ENCODE assay signal across 24 mouse cellular contexts in genomic region chr8:72112486-72112885, GRCm38 (mm10). TPM values are rescaled to one million over a fixed set of nuclear protein-coding genes. Genes with fewer than 3 reads are reported as not detected.
A peak's percentile ranks its signal among the peaks of the same experiment; 100 is the strongest.
DNase-seq lines count a peak whose midpoint lies in the region; ATAC-seq and TF ChIP-seq lines count a peak whose summit lies in the region.
"Had no signal": no experiment of that assay in that cellular context is flagged by ENCODE, and none has a peak within 500 bp of the region (broad histone marks: within the 10 kb centered on the region; RNA-seq: fewer than 3 reads in every experiment).

No protein-coding gene starts in this region.

- H3K9ac ChIP-seq in lung, postnatal 0 days (replicated peaks; ENCODE audit: low read depth) = no peak overlapping the region
- H3K9ac ChIP-seq: embryonic facial prominence, embryonic 15.5 days; forebrain, embryonic 12.5 days; limb, embryonic 13.5 days had no signal

- TF ChIP-seq EP300 in lung, postnatal 0 days (IDR thresholded peaks at IDR 0.05) = no peak

- H3K36me3 ChIP-seq in lung, postnatal 0 days (ENCODE audit: insufficient read depth, low read length) = no peaks in the 10 kb centered on the region
- H3K36me3 ChIP-seq: embryonic facial prominence, embryonic 15.5 days; forebrain, embryonic 12.5 days; heart, embryonic 10.5 days; limb, embryonic 13.5 days had no signal

- 66% methylated on average over 3 of the region's 3 CpGs for WGBS in lung, postnatal 0 days

- H3K4me2 ChIP-seq in lung, postnatal 0 days (replicated peaks; ENCODE audit: low read depth, low read length) = no peak overlapping the region
- H3K4me2 ChIP-seq: embryonic facial prominence, embryonic 15.5 days; forebrain, embryonic 12.5 days; limb, embryonic 13.5 days had no signal

- no peaks in the 10 kb centered on the region for H3K4me1 ChIP-seq in lung, postnatal 0 days (ENCODE audit: insufficient read depth, low read depth, low read length)
- H3K4me1 ChIP-seq: embryonic facial prominence, embryonic 15.5 days; forebrain, embryonic 12.5 days; heart, embryonic 10.5 days; limb, embryonic 13.5 days had no signal

- DNase-seq in gastrocnemius, adult 2 months = no peak
- no peak for DNase-seq in gastrocnemius, postnatal 4 days (ENCODE audit: low spot score in 2 of 2)
- no peak for DNase-seq in lung, postnatal 0 days (ENCODE audit: low spot score)
- DNase-seq in lung, postnatal 25 days (ENCODE audit: low spot score) = no peak
- peak; percentile 70 for DNase-seq in ES-CJ7 (ENCODE audit: low read depth, low spot score)
- peak; percentile 32 for DNase-seq in induced T-regulatory cell, adult 2 months (ENCODE audit: low read depth)
- DNase-seq in left cerebral cortex, adult 11 months (ENCODE audit: low spot score) = no peak
- no peak for DNase-seq in heart, adult 8-10 months (ENCODE audit: low spot score)
- DNase-seq: adrenal gland, postnatal 14 days; cerebellum, adult 9-10 months; heart, postnatal 14 days; lung, adult 2 months had no signal

- H3K9me3 ChIP-seq in lung, postnatal 0 days (ENCODE audit: low read length) = no peaks in the 10 kb centered on the region
- H3K9me3 ChIP-seq: embryonic facial prominence, embryonic 15.5 days; forebrain, embryonic 12.5 days; heart, embryonic 10.5 days; limb, embryonic 13.5 days had no signal

- no peak for ATAC-seq in lung, postnatal 0 days
- ATAC-seq: hindbrain, embryonic 16.5 days; midbrain, embryonic 16.5 days had no signal

- intact Hi-C loops in gastrocnemius, adult 2 months (cut with DNase I) = no loop called here

- H3K4me3 ChIP-seq in gastrocnemius, adult 2 months = no peak overlapping the region
- H3K4me3 ChIP-seq in lung, postnatal 0 days (ENCODE audit: low read depth, low read length) = no peak overlapping the region
- H3K4me3 ChIP-seq: embryonic facial prominence, embryonic 15.5 days; forebrain, embryonic 12.5 days; heart, embryonic 10.5 days; limb, embryonic 13.5 days had no signal

- H3K27me3 ChIP-seq in lung, postnatal 0 days (replicated peaks; ENCODE audit: insufficient read depth, low read length) = no peaks in the 10 kb centered on the region
- H3K27me3 ChIP-seq: embryonic facial prominence, embryonic 15.5 days; forebrain, embryonic 12.5 days; limb, embryonic 13.5 days had no signal

- peak; percentile 25; the same call in 1 of the 2 replicates for TF ChIP-seq CTCF in gastrocnemius, adult 2 months (IDR thresholded peaks at IDR 0.05)
- peak; percentile 18; the same call in 1 of the 2 replicates for TF ChIP-seq CTCF in lung, postnatal 0 days (IDR thresholded peaks at IDR 0.05)

- no peak overlapping the region for H3K27ac ChIP-seq in gastrocnemius, adult 2 months
- H3K27ac ChIP-seq in lung, postnatal 0 days (ENCODE audit: low read length) = no peak overlapping the region
- H3K27ac ChIP-seq: embryonic facial prominence, embryonic 15.5 days; forebrain, embryonic 12.5 days; heart, embryonic 10.5 days; limb, embryonic 13.5 days had no signal

RNA-seq across cellular contexts. Expression of gene Olfr374, which starts 5.6 kb away (rescaled TPM):
- total RNA-seq in gastrocnemius, adult 2 months (2021) = not detected
- total RNA-seq in gastrocnemius, postnatal 4 days (2021) = not detected
- polyA plus RNA-seq in lung, postnatal 0 days (2015; fragmentation: Nextera tagmentation; extraction: Ambion mirVana) = not detected in 2 replicates
- total RNA-seq in heart, adult 8-10 months (2022) = not detected
- total RNA-seq: adrenal gland, postnatal 14 days; heart, postnatal 14 days; layer of hippocampus, adult 18-20 months had no signal
- polyA plus RNA-seq: heart, embryonic 10.5 days; kidney, embryonic 14.5 days; limb, embryonic 13.5 days; lung, adult 2 months; neural tube, embryonic 11.5 days; urinary bladder, adult 2 months had no signal

RNA-seq across cellular contexts. Expression of gene Tpm4, which starts 22.3 kb away (rescaled TPM):
- 10 to 100 TPM; 22.2 to 44.0 TPM for total RNA-seq in gastrocnemius, adult 2 months (2021)
- 100 to 1,000 TPM; 205 to 209 TPM for total RNA-seq in gastrocnemius, postnatal 4 days (2021)
- polyA plus RNA-seq in lung, postnatal 0 days (2015; fragmentation: Nextera tagmentation; extraction: Ambion mirVana) = 585 and 648 TPM in 2 replicates
- total RNA-seq in heart, adult 8-10 months (2022) = 100 to 1,000 TPM in 1 of 4 experiments, 10 to 100 TPM in 3; 58.6 to 106 (median 81.9) TPM

RNA-seq across cellular contexts. Expression of gene Olfr373, which starts 29.5 kb away (rescaled TPM):
- not detected for total RNA-seq in gastrocnemius, adult 2 months (2021)
- not detected for total RNA-seq in gastrocnemius, postnatal 4 days (2021)
- not detected in 2 replicates for polyA plus RNA-seq in lung, postnatal 0 days (2015; fragmentation: Nextera tagmentation; extraction: Ambion mirVana)
- not detected for total RNA-seq in heart, adult 8-10 months (2022)
- total RNA-seq: adrenal gland, postnatal 14 days; heart, postnatal 14 days; layer of hippocampus, adult 18-20 months; left cerebral cortex, adult 8-10 months had no signal
- polyA plus RNA-seq: C2C12; forebrain, embryonic 12.5 days; hindbrain, embryonic 16.5 days; kidney, embryonic 14.5 days; limb, embryonic 13.5 days; lung, adult 2 months; midbrain, embryonic 16.5 days; neural tube, embryonic 11.5 days; urinary bladder, adult 2 months had no signal

RNA-seq across cellular contexts. Expression of gene Rab8a, which starts 48.5 kb away (rescaled TPM):
- 10 to 100 TPM; 10.4 to 11.4 TPM for total RNA-seq in gastrocnemius, adult 2 months (2021)
- total RNA-seq in gastrocnemius, postnatal 4 days (2021) = 10 to 100 TPM; 37.6 to 37.7 TPM
- polyA plus RNA-seq in lung, postnatal 0 days (2015; fragmentation: Nextera tagmentation; extraction: Ambion mirVana) = 67.3 and 68.0 TPM in 2 replicates
- total RNA-seq in heart, adult 8-10 months (2022) = 10 to 100 TPM; 14.6 to 25.3 (median 19.5) TPM

Comparison
In these comparisons a context has a peak if more than half of its experiments do, and no peak if none do; other contexts are left out.
1. DNase-seq: peak in ES-CJ7 (single experiment) and induced T-regulatory cell, adult 2 months (single experiment); none in gastrocnemius, adult 2 months (single experiment), gastrocnemius, postnatal 4 days (0 of 2), lung, postnatal 0 days (single experiment), lung, postnatal 25 days (single experiment), left cerebral cortex, adult 11 months (single experiment) and heart, adult 8-10 months (single experiment).